Mouse (Mus musculus) cerebellum, adult 11 months (tissue): Measurements from ENCODE around the gene Nktr.

ENCODE experiments used
- DNase-seq: peaks from one replicate; pipeline ENCODE4 v3.0.0; 2022

The Nktr gene

DNA sequence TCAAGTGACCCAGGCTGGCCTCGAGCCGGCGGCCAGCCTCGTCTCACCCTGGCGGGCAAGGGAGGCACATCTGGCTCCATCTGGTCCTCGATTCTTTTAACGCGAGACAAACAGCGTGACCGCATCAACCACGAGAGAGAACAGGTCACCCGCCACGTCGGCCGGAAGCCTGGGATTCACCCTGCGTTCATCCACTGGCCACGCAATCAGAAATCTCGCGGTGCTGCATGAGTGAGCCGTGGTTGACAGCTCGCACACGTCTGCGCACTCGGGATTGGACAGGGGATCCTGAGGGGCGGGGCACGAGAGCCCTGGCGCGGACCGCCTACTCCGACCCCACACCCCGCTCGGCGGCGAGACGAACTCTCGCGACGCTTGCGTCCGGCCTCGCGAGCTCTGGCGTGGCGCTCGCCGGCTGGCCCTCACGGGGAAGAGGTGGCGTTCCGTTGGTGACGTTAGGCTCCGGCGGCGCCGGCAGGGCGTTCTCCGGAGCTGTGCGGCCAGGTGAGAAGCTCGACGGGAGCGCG lies at the start of gene Nktr:
Gene Nktr (plus strand): TSS at position 378 of the 527 bp plus-strand sequence.
- peak; percentile 98 for DNase-seq

DNA sequence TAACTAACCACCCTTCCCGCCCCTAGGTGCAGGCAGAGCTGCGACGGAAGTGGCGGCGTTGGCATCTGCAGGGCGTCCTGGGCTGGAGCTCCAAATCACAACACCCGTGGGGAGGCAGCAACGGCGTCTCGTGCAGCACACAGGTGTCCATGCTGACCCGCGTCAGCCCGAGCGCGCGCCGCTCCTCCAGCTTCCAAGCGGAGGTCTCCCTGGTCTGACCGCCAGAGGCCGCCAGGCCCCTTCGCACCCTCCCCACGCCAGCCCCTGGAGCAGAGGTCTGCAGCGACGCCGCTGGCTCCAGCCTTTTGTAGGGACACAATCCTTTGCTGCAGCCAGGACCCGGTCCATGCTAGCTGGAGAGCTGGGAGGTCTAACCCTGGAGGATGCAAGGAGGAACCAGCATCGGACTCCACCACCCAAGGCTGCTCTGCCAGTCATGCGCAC lies 49.6 kb upstream of the Nktr start:
- no peak for DNase-seq

DNA sequence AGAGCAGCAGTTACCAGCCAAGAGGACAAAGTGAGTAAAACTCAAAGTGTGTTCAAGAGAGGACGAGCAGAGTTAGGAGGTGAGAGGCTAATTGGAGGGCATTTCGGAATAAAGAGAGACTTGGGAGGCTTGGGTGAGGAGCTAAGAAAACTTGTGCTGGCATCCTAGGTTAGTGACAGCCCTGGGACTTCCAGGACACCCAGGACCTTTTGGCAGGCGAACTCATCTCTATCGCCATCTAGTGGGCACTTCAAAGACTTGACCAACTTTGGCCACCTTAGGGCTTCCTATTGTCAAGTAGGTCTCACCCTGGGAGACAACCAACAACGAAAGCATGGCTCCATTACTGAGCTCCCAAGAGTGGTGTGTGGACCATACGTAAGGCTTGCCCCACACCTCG lies 47.7 kb upstream of the Nktr start:
- DNase-seq, result peak; percentile 48

DNA sequence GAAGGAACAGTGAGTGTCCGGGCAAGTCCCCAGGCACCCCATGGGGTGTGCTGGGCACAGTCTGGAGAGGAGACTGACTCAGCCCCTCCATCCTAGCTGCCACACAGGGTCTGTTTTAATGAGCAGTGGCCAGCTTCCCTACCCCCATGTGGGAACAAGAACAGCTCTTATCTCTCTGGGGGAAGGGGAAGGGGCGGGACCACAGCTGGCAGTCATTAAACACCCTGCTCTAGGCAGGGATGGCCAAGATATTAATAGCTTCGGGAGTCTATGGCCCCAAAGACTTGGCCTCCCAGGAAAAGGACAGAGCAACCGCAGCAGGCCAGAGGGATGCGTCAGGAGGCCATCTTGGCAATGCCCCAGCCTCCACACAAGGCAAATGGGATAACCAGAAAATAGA lies 46.7 kb upstream of the Nktr start:
- no peak for DNase-seq

DNA sequence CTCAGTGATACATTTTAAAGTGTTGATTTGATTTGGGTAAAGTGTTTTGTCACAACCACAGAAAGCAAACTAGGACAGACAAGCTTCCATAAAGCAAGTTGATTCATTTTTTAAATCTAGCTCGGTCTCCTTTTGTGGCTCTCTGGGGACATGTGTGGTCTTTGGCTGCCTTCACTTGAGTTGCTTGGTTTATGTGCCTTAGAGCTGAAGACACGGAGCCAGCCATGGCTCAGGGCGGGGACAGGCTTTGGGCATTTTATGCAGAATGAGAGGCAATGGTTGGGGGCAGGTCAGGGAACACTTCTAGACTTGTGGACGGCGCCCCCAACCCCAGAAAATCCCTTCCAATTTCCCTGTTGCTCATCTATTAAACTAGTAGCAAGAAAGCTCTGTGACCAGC lies 45.3 kb upstream of the Nktr start:
- no peak for DNase-seq

DNA sequence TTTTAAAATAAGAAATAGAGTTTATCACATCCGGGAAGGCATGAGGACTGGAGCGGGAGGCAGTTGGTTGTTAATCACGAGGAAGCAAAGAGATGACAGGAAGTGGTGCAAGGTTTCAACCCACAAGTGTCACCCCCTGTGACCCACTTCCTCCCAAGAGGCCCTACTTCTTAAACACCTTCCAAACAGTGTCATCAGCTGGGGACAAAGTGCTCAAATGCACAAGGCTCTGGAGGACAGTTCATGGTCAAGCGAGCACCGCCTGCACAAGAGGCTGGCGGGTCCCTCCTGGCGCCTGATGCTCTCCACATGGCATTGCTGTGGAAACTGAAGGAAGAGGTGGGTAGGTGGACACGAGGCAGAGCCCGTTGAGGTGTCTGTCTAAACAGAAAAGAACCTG lies 44.0 kb upstream of the Nktr start:
- no peak for DNase-seq

DNA sequence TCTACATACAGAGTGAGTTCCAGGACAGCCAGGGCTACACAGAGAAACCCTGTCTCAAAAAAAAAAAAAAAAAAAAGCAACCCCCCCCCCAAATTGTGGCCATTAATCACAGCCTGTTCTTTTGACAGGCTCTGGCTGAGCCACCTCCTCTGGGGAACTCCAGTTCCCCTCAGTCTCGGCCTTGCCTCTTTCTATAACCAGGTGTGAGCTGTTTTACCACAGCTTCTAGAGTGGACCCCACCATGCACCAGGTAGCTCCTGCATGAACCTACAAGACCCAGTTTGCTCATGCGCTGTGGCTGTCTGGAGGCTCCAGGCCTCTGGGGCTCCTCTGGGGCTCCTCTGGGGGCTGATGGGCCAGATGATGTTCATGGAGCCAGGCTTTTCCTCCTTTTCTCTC lies 43.4 kb upstream of the Nktr start:
- no peak for DNase-seq

DNA sequence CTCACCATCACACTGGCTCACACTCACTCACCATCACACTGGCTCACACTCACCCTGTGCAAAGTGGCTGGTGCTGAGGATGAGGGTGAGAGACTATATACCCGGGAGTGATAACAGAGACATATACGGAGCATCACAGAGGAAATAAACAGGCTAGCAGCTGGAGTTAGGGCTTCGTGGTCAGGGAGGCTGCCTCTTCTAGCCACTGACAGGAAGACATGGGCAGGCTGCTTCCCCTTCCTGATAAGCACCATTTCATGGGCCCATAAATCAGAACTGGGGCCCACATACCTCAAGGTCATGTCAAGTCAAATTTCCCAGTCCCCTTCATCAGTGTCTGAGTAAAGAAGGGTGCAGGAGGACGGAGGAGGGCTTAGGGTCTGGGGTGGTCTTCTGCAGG lies 41.9 kb upstream of the Nktr start:
- DNase-seq, result no peak

DNA sequence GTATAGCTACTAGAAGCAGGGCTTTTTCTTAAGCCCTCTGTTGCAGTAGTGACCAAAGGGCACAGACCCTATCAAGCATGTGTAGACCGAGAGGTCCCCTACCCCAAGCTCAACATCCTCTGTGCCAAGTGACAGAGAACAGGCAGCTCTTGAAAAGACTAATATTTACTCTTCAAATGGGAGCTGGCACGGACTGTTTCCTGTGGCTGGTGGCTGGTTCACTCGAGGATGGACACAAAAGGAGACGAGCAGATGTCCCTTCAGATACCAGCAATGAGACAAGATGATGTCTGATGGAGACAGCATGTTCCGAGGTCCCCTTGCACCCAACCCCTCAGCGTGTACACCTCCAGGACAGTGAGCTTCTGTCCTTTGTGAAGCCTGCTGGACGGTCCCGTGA lies 41.5 kb upstream of the Nktr start:
- no peak for DNase-seq

DNA sequence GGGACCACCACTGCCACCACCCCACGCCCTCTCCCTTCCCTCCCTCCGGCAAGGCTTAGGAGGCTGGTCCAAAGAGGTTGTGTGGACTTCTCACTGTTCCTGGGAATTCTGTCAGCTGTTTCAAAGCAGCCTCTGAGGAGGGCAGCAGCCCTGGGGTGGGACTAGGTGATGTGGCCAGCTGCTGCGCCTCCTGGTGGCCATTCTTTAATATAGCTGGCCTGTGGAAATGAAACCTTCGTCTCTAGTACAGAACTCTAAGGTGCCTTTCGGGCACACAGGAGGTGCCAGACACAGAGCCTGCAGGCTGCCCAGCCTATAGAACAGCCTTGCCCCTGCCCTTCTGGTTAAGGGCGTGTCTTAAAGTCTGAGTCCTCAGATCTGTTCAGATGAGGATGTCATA lies 39.4 kb upstream of the Nktr start:
- DNase-seq, result peak; percentile 29

DNA sequence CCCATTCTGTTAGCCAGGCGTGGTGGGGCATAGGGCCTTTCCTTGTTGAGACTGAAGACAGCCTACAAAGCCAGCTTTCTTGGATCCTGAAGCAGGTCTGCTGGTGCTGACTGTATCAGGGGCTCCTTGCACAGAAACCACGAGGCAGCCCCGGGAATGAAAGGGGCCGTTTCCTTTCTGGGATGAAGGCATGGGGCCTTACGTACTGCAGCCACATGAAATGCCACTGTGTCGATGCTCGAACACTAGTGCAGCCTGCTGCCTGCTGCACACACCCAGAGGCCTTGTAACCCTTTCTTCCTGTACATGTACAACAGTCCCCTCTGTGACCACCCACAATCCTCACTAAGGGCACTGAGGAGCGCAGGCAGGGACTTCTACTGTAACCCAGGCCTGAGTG lies 37.8 kb upstream of the Nktr start:
- no peak for DNase-seq

DNA sequence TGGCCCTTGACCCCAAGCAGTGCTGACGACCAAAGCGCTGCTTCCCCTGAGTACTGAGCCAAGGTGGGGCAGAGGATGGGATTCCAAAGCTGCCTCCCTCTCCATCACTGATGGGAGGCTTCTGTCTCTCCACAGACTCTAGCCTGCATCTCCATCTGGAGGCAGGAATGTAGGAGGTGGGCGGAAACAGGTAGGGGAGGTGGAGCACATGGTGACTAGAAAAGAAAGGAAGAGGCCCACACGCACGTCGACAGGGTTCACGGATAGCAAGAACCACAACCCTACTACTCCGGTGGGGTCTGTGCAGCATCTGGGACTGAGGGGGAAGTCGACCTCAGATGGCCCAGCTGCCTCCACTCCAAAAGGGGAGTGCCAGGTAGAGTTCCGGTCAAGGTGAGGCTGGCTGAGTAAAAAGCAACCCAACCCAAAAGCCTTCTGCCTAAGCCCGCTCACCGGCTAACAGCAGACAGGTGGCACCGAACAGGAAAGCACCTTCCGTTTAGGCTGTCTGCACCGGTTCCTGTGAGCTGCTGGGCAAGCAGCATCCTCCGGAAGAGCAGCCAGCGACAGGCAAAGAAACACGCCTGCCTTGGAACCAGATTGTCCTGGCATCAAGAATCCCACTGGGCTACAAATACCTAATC lies 36.8 kb upstream of the Nktr start:
- no peak for DNase-seq

DNA sequence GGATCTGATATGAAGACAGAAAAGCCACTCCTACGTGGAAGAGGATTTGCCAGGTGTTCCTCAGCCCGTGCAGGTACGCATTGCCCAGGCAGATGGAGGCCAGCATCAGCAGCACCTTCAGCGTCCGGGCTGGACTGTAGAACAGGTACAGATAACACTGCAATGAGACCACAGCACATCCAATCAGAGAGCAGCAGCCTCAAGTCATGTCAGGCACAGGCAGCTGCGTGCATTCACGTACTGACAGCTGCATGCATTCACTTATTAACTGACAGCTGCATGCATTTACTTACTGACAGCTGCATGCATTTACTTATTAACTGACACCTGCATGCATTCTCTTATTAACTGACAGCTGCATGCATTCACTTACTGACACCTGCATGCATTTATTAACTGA lies 34.3 kb upstream of the Nktr start:
- DNase-seq, result no peak

DNA sequence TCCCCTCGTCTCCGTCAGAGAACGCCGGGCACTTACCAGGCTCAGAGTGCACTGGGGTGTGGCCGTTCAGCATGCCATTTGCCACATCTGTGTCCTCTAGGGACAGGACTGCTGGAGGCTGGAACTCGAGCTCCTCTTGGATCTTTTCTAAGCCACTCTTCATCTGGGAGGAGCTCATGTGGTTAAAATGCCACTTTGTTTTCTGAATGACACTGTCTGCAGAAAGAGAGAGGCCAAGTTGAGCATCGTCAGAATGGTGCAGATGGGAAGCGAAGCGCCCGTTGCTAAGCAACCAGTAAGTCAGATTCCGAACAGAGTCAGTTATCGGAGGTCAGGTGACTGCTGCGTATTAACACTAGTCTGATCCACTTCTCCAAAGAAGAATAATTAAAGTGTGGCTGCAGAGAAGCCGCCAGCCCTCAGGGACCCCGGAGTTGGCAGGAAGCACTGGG lies 28.7 kb upstream of the Nktr start:
- no peak for DNase-seq

DNA sequence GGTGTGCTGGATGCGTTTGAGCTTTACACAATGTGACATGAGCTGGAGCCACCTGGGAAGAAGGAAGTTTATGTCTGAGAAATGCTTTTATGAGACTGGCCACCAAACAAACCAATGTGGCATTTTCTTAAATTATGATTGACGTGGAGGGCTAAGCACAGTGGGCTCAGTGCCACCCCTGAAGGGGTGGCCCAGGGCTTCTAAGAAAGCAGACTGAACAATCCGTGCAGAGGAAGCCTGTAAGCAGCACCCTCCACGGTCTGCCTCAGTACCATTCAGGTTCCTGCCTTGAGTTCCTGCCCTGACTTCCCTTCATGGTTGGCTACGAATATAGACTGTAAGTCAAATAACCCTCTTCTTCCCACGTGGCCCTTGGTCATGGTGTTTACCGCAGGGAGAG lies 28.2 kb upstream of the Nktr start:
- no peak for DNase-seq

DNA sequence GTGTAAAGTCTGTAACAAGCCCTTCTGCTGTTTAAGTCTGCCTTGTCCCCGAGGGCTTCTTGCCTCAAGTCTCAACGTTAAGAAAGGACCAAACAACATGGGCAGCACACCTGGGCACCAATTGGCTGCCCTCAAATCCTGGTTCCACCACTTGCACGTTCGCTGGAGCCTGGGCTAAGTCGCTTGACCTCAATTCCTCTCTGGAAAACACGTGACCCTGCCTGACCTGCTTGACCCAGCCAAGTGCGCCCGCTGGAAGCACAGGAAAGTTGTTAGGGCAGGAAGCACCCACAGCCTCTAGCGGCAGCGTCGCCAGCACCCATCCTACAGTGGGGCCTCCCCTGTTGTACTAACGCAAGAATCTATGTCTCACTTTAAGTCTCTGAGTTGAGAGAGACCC lies 24.2 kb upstream of the Nktr start:
- no peak for DNase-seq

DNA sequence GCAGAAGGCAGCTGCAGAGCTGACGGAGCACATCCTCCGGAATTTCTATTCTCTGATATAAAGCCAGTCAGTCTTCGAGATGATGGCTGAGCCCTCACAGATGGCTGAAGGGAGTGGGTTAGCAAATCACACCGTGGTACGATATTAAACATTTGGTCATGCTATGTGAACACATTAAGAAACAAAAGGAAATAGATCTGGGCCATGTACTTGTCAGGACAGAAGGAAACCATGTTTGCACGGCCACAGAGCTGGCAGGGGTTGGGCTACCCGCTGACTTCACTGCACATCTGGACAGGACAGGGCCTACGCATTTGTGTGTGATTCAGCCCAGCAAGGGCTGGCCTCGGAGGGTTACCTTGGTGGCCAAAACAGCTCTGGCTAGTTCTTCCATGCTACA lies 22.3 kb upstream of the Nktr start:
- DNase-seq, result no peak

DNA sequence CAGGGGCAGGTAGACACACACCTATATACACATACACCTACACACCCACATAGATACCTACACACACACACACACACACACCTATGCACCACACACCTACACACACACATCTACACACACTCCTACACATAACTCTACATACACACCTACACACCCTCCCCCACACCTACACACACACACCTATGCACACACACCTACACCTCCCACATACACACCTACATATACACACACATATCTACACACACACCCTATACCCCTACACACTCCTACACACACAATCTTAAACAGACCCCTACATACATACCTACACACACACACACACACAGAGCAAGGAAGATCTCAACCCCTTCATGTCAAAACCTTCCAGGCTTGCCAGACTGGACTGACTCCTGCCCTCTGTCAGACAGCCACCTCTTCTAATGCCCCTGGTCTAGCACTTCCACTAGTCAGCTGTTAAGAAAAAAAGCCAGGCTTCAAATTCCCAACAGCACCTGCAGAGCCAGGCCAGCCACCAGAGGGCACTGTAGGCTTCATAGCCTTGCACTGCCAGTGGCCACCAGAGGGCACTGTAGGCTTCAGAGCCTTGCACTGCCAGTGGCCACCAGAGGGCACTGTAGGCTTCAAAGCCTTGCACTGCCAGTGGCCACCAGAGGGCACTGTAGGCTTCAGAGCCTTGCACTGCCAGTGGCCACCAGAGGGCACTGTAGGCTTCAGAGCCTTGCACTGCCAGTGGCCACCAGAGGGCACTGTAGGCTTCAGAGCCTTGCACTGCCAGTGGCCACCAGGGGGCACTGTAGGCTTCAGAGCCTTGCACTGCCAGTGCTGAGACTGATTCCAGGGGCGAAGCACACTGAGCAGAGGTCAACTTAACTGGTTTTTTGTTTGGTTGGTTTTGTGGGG lies 21.6 kb upstream of the Nktr start:
- DNase-seq, result peak; percentile 46

DNA sequence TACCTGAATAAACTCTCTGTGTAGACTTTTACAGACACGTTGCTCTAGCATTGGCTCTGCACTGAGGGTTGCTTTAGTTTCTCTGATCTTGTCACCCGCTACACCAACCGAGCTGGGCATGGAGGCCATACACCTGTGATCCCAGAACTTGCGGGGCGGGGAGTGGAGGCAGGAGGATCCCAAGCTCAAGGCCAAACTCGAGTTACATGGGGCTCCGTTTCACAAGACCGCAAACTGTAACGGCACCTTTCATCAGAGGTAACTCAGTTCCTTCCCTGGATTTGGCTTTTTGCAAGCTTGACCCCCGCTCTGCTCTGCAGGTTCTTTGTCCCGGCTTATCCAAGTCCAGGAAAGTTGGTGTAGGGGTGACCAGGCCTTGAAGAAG lies 14.7 kb upstream of the Nktr start:
- DNase-seq, result no peak

DNA sequence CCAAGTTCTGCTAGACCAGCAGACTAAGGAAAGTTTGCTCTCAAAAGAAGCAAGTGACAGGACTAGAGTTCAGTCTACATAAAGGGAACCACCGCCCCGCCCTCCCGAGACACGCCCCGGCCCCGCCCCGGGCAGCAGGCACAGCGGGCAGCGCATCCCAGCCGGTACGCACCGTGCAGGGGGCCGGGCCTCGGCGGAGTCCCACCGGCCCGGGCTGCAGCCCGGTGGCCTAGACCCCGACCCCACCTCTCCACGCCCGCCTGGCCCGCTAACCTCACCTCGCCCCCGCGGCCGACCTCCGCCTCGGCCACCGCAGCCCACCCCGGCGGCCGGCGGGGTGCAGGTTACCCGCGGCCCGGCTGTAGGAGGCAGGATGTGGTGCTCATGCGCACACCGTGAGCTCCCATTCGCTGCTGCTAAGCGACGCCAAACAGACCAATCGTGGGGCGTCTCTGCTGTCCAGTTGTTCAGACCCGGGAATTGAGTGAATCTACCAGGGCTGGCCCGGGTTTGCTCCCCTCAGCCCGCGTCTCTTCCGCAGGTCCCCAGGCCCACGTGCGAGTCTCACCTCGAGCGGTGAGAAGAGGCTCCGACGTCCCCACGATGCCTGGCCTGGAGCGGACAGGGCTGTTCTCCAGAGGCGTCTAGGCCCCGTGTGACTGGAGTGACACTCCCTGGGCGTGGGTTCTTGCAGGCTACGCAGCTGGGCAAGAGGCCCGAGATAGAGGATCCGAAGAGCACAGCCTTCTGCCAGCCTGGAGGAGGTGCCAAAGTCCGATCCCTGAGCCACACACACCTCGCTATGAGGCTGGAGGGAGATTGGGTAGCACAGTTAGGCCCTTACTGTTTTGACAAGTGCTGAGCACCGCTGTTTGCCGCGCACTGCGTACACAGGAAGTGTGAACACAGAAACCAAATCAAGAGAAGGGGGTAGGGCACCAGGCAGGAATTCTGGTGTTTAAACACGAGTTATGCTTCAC lies 14.0 kb upstream of the Nktr start, which contains the start of gene Sec22c:
Gene Sec22c (minus strand): TSS at position 845 of the 980 bp plus-strand sequence.
- peak; percentile 81 for DNase-seq

DNA sequence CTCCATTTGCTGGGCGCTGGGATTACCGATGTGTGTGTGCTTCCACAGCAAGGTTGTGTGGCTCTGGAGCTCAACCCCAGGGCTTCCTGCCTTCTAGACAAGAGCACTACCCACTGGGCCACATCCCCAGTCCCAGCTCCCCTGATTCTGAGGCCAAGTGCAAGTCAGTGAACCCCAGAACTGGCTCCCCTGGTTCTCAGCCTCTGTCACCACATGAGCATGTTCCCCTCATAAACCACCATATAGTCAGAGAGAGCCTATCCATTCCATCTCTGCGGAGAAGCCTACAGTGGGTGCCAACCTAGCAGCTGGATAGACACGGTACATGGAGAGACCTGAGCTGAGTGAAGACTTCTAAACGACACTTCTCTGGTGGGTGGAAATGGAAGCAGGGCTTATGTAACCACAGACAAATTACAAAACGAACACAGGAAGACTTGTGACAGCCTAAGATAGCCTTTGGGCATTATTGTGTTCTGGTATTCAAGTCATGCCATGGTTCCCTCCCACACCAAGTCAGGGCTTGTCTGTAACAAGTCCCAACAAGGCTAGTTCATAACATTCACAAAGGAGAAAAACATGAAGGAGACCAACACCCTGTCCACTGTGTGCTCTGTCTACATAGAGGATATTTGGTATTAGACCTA lies 12.8 kb upstream of the Nktr start:
- no peak for DNase-seq

DNA sequence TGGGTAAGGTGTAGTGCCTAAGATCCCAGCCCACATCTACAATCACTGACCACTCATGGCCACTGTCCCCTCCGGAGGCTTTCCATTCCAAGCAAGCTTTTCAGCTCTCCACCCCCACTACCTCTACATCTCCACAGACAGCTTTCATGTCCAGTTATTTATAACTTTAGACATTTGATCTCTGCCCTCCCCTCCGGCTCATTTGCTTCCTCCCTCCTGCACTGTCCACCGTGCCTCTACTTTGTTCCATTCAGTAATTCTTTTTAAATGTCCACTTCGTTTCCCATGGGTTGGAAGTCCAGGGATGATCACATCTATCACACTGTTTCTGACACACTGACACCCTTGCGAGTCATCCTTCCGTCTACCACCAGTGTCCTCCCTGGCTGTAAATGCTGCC lies 11.2 kb upstream of the Nktr start:
- DNase-seq, result no peak
